Mouse (Mus musculus) thymus, postnatal 10 days (tissue): ENCODE data around the gene Cfap43.

ENCODE experiments used
- DNase-seq, 2 experiments: peaks; one replicate each; pipeline ENCODE4 v3.0.0; 2021; ENCODE audit warnings: low spot score in 2 of 2

The Cfap43 gene

DNA sequence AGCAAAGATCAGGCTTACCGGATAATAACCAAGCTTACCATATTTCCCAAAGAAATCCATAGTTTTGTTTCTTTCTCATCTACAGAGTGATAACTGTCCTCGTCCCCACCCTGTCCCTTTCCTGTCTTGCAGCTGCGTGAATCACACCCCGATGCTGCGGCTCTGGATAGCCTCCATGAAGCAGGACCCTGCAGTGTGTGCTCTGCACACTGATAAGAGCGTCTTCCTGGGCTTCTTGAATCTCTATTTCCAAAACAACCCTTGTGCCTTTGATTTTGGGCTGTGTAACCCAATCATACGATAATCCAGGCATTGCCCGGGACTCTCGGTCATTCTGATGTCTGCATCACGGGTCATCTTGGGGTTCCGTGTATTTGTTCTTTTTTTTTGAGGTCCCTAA is 33.2 kb downstream of the Cfap43 start:
- no peak for DNase-seq

DNA sequence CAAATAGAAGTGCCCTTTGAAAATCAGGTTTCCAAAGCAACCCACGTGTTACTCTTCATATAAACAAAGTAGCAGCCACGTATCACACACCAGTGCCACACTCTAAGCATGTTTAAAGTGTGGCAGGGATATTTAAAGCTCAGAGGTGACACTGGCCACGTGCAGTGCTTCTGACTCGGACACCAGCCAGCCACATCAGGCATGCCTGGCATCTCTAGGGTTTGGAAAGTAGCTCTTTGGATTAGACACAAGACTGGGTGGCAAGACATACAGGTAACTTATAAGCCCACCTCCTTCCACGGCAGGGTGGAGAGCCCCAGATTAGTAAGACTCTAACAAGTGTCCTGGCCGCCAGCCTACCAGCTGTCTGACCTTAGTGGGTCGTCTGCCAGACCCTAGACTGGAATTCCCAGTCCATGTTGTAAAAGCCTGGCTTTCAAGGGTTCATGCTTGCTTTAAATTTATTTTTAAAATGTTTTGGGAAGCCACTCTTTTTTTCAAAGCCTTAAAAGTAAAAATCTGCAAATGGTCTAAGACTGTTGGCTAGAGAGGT is 33.8 kb downstream of the Cfap43 start:
- DNase-seq: no peak

DNA sequence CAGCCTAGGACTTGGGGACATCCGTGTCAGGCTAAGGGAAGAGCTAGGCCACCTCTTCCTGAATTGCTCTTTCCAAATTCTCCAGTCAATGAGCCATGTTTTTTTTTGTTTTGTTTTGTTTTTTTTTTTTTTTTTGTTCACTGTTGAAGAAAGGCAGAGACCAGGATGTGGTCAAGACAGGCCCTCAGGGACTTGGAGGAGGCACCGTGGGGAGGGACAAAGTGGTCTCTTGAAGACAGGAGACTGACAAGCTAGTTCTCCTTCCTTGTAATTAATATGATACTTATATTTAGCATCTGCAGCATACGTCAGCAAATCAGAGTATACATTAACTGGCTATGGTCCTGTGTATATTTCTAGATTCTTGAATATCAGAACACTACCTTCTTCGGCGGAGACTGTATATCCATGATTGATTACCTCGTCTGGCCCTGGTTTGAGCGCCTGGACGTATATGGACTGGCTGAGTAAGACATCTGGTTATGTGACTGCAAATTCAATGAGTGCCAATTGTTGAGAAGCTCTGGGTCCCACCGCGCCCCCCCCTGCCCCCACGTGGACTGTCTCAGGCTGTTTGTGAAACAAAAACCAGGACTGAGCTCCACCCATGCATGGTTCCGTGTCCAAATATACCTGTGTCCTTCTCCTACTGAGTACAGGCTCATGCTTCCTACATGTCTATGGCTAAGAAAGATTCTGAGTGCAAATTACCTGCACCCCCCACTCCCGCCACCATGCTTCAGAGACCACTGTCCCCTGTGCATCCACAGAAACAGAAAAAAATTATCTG is 34.6 kb downstream of the Cfap43 start:
- DNase-seq: no peak

DNA sequence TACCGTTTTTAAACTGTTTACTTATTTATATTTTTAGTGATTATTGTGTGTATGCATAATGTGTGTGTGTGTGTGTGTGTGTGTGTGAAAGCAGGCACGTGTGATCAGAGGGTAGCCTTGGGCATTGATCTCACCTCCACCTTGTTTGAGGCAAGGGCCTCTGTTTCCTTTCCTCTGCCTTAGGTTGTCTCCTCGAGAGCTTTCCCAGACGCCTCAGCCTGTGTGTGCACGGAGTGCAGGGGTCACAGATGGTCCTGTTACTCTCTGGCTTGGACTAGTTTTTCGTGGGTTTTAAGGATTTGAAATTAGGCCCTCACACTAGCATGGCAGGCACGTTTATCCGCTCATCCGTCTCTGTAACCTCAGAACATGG is 36.2 kb downstream of the Cfap43 start:
- DNase-seq: no peak

DNA sequence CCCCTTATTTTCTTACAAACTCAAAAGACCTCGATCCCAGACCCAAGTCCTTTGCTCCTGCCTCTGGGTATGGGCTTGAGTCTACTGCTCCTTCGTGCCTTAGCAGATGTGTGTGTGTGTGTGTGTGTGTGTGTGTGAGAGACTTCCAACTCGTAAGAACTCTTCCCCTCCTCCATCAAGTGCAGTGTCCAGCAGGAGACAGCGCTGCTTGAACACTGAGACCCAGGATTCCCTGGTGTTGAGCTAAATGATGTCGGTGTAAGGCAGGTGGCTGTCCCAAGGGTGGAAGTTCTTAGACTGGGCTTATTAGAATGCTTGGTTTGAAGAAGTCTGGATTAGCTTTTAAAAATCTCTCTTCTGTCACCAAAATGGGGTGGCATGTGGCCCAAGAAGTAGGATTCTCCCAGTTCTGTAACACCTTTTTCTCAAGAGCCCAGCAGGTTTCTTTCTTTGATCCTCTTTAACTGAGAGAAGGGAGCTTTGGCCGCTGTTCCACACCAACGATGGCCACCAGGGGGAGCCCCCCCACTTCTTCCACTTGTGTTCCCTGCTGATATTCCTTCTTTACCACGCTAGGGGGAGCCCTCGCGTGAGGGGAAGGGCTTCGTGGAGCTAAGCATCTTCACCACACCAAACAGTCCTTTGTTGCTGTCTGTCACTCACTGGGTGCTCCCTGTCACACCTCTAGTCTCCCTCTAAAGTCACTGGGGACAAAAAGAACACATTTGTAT is 36.8 kb downstream of the Cfap43 start:
- DNase-seq: peak; percentile 59 to 87

DNA sequence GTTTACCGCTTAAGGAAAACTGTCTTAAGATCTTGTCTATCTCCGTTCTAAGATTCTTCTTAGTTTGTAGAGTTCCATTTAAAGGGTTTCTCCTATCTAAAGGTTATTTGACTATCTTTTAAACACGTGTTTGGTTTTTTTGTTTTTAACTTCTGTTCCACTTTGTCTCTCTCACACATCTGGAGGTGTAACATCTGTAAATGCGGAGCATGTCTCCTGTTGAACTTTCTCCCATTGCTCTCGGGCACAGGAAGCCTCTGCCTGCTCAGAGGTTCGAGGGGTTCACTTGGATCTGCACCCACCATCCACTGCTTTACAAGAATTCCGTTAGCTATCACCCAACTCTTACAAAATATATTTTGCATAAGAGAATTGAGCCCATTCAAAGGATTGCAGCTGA is 37.5 kb downstream of the Cfap43 start:
- no peak for DNase-seq

DNA sequence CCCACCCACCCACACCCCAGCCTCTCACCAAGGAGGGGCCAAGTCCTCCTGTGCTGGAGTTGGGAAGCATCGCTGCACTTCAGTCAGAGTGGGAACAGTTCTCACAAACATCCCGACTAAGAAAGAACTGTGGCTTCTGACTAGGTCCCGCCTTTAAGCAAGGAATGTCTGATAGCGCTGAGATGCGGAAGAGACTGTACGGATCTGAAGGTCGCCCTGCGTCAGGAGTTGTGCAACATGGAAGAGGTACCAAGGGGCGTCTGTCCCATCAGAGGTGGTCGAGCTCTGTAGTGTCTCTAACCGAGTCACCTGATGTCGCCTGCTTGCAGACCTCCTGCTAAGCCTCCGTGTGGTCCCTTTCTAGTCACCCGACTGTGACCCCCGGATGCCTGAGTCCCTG is 42.8 kb downstream of the Cfap43 start:
- no peak for DNase-seq

DNA sequence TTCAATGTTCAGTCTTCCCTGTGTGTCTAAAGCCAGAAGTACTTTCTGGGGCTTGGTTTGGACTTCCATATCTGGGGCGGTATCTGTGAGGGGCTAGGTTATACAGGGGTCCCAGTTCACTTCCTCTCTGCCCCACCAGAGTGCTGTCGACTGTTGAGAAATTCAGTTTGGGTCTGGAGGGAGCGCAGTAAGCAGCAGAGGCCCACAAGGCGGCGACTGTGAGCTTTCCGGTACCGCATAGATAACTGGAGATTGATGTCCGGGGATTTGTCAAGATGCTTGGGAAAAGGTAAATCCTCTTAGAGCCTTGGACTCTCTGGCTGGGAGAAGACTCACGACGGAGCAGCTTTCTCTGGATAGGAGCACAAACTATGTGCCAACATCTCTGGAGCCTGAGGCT is 47.6 kb downstream of the Cfap43 start:
- DNase-seq: peak in 1 of 2 experiments; percentile 26

DNA sequence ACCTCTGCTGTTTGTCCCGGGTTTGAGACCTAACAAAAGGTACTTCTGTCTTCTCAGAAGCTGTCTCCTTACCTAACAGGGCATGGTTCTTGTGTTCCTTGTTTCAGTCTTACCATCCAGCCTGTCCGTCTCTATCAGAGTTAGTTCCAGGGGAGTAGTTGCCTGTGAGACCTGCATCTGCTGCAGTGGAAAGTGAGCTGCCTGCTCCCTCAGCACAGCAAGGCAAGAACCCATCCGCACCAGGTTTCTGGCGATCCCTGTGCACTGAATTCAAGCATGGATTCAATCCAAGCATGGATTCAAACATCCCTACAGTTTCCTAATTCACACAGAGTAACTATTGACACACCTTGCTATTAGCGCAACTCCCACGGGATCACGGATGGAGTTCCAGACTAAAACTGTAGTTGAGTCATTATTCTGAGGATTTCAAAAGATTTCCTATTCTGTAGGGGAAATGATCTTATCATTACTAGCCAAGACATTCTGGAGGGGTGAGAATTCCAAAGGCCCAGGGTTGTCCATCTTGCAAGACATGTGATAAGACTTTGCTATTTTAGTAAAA is 48.9 kb downstream of the Cfap43 start:
- DNase-seq: no peak

DNA sequence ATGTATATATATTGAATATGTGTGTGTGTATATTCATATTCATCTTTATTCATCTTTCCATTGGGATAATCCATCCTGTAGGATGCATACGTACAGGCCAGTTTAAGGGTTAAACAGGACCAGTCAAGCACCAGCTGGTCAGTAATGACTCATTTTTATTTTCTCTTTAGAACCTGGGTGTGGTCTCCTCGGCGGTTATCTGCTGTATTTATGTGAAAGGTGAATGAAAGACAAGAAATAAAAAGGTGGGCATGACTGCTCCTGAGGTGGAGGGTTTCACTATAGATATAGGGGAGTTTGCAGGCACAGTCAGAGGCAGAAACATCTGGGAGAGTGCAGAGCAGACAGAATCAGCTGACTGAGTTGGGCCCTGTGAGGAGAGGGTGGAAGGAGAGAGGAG is 49.6 kb downstream of the Cfap43 start:
- DNase-seq: no peak

DNA sequence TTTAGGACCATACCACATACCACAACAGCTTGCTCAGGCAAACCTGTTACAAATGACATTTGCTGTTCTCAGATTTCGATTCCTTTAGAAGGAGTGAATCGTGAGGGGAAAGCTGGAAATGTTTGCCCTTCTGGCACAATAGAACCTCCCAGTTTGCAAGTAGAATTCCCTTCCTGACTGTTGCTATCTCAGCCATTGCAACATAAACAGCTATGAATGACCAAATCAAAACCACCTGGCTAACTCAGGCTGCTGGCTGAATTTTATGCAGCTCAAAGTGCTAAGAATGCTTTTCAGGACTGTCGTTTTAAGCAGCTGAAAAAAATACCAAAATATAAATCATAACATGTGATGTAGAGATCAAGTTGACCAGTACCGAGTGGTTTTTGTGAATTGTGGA is 50.1 kb downstream of the Cfap43 start:
- DNase-seq: no peak

DNA sequence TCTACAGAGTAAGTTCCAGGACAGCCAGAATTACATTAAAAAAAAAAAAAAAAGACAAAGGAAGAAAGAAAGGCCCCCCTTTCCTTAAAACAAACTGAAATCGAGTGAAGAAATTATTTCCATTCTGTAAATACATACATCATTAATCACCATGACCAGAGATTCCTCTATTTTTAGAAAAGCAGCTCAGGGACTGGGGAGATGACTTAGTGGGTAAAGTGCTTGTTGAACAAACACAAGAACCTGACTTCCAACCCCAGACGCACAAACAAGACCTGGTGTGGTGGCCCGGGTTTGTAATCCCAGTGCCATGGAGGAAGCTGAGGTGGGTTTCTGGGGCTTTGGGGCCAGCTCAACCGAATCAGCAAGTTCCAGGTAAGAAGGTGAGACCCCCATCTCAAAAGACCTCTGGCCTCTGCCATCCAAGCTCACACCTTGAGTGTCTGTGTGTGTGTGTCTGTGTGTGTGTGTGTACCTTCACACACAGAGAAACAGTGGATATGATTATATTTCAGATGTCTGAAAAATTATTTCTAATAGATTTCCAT is 51.4 kb downstream of the Cfap43 start:
- DNase-seq: no peak

DNA sequence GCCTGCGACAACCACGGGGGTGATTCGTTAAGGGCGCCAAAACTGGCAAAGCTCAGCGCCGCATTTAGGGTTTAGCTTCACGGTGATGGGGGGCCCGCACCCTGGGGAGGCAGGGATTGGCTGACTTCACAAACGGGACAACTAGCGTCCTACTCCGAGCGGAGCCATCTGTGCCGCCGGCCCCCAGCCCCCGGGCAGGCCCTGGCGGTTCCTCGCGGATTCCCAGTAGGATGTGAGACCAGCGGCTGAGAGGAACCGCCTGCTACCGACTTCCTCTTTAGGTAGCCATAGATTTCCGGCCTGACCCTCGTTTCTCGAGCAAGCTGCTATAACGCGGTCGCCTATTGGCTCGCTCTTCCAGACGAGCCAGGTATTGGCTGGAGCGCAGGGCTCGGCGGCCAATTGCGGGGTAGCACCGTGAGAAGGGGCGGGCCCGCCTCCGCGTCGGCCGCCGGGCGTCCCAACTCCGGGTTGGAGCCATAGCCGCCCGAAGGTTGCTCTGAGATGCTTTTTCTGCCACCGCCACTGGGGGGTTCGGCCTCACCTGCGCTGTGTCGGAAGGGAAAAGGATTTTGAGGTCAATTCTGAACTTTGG is 53.6 kb downstream of the Cfap43 start, which contains the start of gene Gsto2:
TSS of gene Gsto2 (plus strand) at position 182 of the 595 bp plus-strand sequence.
- DNase-seq: peak; percentile 92 to 94

DNA sequence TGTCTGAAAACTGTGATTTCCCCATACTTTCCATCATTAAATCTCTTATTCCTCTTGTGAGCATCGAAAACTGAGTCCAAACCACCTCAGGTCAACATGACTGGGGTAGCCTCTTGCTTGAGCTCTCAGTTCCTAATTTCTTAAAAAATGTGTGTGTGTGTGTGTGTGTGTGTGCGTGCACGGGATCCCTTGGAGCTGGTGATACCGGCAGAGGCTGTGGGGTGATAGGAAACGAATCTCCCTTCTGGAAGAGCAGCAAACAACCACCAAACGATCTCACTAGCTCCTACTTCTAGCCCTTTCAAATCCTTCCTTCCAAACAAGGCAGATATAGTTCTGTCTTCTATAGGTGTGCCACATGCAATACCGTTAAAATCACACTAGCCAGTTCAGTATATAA is 54.4 kb downstream of the Cfap43 start:
- DNase-seq: no peak

DNA sequence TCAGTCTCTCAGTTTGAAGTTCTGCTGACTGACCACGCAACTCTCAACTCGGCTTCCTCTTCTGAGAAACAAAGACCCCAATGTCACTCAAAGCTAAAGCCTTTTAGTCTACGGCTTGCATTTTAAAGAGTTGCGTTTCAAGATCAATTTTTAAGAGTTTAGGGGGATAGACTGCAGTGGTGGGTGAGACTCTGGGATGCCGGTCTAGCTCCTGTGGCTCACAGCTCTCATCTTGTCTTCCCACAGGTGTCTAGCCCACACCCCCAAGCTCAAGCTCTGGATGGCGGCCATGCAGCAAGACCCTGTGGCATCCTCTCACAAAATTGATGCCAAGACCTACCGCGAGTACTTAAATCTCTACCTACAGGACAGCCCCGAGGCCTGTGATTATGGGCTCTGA is 55.0 kb downstream of the Cfap43 start:
- no peak for DNase-seq

DNA sequence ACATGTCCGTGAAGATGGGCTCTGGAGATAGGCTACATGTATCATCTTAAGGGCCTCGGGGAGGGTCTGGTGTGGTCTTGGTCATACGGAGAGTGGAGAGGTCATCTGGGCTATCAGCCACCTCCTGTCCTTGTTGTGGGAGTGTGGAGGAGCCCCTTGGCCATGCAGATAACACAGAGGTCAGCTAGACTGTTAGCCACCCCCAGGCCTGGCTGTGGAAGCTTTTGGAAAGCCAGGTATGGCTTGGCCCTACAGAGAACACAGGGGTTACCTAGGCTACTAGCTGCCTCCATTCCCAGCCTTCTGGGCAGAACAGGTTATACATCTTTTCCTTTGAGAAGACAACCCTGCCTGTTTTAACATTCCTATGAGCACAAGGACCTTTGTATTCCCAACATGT is 56.5 kb downstream of the Cfap43 start:
- DNase-seq: no peak

DNA sequence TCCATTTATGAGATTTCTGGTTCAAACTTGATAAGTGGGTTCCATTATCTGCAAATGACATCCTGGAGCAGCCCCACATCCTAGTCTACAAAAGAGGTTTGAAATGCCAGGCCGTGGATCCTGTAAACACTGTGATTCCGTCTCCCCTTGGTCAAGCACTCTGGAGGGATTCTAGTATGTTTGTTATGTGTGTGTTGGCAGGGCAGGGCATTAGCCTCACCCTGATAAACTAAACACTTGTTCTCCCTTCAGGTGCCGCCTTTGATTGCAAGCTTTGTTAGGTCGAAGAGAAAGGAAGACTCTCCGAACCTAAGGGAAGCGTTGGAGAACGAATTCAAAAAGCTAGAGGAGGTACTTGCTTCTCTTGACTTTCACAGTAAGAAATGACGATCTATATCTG is 59.9 kb downstream of the Cfap43 start:
- DNase-seq: no peak

DNA sequence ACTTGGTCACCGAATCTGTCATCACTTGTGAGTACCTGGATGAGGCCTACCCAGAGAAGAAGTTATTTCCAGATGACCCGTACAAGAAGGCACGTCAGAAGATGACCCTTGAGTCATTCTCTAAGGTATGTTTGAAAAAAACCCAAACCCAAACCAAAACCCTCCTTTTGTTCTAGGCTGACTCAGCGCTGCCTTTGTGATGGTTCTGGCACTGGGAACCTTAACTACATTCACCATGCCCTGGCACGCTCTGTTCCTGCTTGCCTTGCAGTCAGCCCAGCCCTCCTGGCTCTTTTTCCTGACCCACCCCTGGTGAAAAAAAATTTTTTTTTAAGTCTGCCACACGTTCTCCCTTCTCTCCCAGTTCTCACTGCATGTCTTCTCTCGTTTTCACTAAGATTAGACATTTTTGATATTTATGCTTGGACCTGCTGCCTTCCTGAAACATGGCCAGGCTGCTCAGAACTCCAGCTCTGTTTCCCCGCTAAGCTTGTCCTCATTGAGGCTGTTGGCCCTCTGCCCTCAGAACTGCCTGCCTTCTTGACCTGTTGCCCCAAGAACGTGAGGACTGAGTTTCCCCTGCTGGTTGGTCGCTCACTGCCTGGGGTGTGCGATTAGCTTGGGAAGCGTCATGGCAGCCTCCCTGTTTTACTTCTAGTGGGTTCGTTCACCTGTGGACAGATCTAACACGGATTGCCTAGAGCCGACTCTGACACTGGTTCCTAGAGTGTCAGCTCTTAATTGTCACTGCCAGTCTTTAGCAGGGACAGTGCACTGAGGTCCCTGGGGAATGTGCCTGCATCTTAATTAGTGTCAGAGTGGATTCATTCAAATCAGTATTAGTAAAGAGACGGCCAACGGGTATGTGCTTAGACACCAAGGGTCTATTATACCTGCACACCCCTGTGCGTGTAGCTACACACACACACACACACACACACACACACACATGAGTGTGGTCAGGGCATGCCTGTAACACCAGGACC is 60.8 kb downstream of the Cfap43 start:
- no peak for DNase-seq

DNA sequence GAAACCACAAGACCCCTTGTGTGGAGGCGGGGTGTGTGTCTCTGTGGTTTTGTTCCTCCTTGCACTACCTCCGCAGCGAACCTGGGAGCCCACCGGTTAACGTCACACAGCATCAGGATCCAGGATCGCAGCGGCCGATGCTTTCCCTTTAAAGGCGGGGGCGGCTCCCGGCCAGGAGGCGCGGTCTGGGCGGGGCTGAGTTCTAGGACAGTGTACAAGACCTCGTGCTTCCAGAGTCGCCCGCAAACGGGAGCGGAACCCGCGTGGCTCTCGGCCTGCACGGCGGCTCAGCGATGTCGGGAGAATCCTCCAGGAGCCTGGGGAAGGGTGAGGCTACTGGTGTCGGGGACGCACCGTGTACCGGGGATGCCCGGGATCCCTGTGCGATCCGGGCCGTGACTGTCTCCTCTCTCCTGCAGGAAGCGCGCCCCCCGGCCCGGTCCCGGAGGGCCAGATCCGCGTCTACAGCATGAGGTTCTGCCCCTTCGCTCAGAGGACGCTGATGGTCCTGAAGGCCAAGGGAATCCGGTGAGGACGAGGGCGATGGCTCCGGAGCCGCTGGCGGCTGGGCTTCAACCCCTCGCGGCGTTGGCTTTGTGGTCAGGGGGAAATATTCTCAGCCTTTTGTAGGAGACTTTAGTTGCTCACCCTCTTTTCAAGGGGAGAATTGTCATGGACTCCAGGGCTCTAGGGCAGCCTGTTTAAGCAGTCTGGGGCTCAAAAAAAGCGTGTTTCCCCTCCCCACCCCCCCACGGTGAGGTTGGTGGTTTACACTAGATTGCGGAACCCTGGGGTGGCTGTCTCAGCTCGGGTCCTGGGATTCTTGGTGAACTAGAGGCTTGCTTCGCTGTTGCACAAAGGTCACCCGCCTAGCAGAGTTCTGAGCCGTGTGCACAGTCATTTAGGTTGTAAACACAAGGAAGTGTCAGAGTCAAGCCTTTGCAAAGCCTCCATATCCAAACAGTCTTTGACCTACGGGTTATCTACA is 64.0 kb downstream of the Cfap43 start, which contains the start of gene Gsto1:
TSS of gene Gsto1 (plus strand) at position 175 of the 988 bp plus-strand sequence.
- peak; percentile 27 to 36 for DNase-seq
